In the genomic region with DNA sequence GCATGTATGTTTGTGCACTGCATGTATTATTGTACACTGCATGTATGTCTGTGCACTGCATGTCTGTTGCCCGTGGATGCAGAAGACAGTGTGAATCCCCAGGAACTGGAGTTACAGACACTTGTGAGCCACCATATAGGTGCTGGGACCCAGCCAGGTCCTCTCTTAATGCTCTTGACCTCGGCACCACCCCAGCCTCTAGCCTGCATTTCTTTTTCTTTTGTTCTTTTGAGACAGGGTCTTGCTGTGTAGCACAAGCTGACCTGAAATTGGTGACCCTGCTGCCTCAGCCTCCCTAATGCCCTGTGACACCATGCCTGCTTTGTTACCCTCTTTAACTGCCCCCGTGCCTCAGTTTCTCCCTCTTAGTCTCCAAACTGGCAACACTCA, we compare ENCODE assay signal across 8 mouse cellular contexts. TPM values are rescaled to one million over a fixed set of nuclear protein-coding genes. Genes with fewer than 3 reads are reported as not detected.
DNase-seq lines count a peak whose midpoint lies in the region; ATAC-seq and TF ChIP-seq lines count a peak whose summit lies in the region.

No protein-coding gene starts in this region.

- H3K27ac ChIP-seq in heart, embryonic 12.5 days (ENCODE audit: poor library complexity, severe bottlenecking): peak overlapping the region; percentile 69
- H3K27ac ChIP-seq in forebrain, embryonic 15.5 days (replicated peaks): peak overlapping the region; percentile 19; the same call in 1 of the 2 replicates
- peak overlapping the region; percentile 93 for H3K27ac ChIP-seq in lung, postnatal 0 days (ENCODE audit: low read length)

- WGBS in heart, embryonic 12.5 days: 15% methylated on average over 3 of the region's 3 CpGs
- 23% methylated on average over 3 of the region's 3 CpGs for WGBS in forebrain, embryonic 15.5 days
- 6% methylated on average over 3 of the region's 3 CpGs for WGBS in lung, postnatal 0 days

- H3K36me3 ChIP-seq in heart, embryonic 12.5 days: 0 out of 2 replicates have a peak, but pooled peaks cover 3% of the 10 kb centered on the region
- peaks cover 20% of the 10 kb centered on the region for H3K36me3 ChIP-seq in E14TG2a.4 (ENCODE audit: insufficient read depth, low read length)
- H3K36me3 ChIP-seq in forebrain, embryonic 15.5 days: no peaks in the 10 kb centered on the region
- no peaks in the 10 kb centered on the region for H3K36me3 ChIP-seq in lung, postnatal 0 days (ENCODE audit: insufficient read depth, low read length)

- no peaks in the 10 kb centered on the region for H3K27me3 ChIP-seq in heart, embryonic 12.5 days (replicated peaks)
- H3K27me3 ChIP-seq in E14TG2a.4 (ENCODE audit: insufficient read depth, low read length): no peaks in the 10 kb centered on the region
- peaks cover 31% of the 10 kb centered on the region for H3K27me3 ChIP-seq in forebrain, embryonic 15.5 days
- H3K27me3 ChIP-seq in lung, postnatal 0 days (replicated peaks; ENCODE audit: insufficient read depth, low read length): no peaks in the 10 kb centered on the region

- peak overlapping the region; percentile 88 for H3K4me2 ChIP-seq in heart, embryonic 12.5 days
- peak overlapping the region; percentile 85 for H3K4me2 ChIP-seq in forebrain, embryonic 15.5 days (replicated peaks)
- peak overlapping the region; percentile 86 for H3K4me2 ChIP-seq in lung, postnatal 0 days (replicated peaks; ENCODE audit: low read depth, low read length)

- H3K4me3 ChIP-seq in heart, embryonic 12.5 days: peak overlapping the region; percentile 58
- peak overlapping the region; percentile 85 for H3K4me3 ChIP-seq in E14TG2a.4 (replicated peaks; ENCODE audit: low read length)
- H3K4me3 ChIP-seq in forebrain, embryonic 15.5 days: peak overlapping the region; percentile 44
- peak overlapping the region; percentile 67 for H3K4me3 ChIP-seq in lung, postnatal 0 days (ENCODE audit: low read depth, low read length)

- no peak for DNase-seq in heart, adult 18-20 months
- DNase-seq in lung, postnatal 0 days (ENCODE audit: low spot score): no peak
- DNase-seq in gastrocnemius, postnatal 25 days: no peak

- H3K4me1 ChIP-seq in heart, embryonic 12.5 days (replicated peaks): peaks cover 35% of the 10 kb centered on the region
- H3K4me1 ChIP-seq in E14TG2a.4 (replicated peaks; ENCODE audit: low read depth, low read length): peaks cover 85% of the 10 kb centered on the region
- peaks cover 11% of the 10 kb centered on the region for H3K4me1 ChIP-seq in forebrain, embryonic 15.5 days
- H3K4me1 ChIP-seq in lung, postnatal 0 days (ENCODE audit: insufficient read depth, low read depth, low read length): peaks cover 3% of the 10 kb centered on the region; the same call in 1 of the 2 replicates

- no peak for TF ChIP-seq CTCF in E14TG2a.4 (conservative IDR thresholded peaks at IDR 0.05; ENCODE audit: low read length)
- TF ChIP-seq CTCF in lung, postnatal 0 days (IDR thresholded peaks at IDR 0.05): no peak

- ATAC-seq in heart, embryonic 12.5 days (ENCODE audit: insufficient number of reproducible peaks, low FRiP score): peak; percentile 20; the same call in 1 of the 2 replicates
- no peak for ATAC-seq in forebrain, embryonic 15.5 days (replicated peaks)
- no peak for ATAC-seq in lung, postnatal 0 days
- ATAC-seq in activated CD4-positive, CD25-positive, alpha-beta regulatory T cell, adult 4 months: no peak
- ATAC-seq in monocyte, adult 5-6 weeks (replicated peaks; ENCODE audit: insufficient number of reproducible peaks, low FRiP score, low TSS enrichment, poor library complexity, severe bottlenecking): no peak

- no peak for TF ChIP-seq EP300 in lung, postnatal 0 days (IDR thresholded peaks at IDR 0.05)

- H3K9ac ChIP-seq in heart, embryonic 12.5 days: peak overlapping the region; percentile 87
- peak overlapping the region; percentile 44 for H3K9ac ChIP-seq in forebrain, embryonic 15.5 days (replicated peaks)
- H3K9ac ChIP-seq in lung, postnatal 0 days (replicated peaks; ENCODE audit: low read depth): peak overlapping the region; percentile 71

- H3K9me3 ChIP-seq in heart, embryonic 12.5 days (replicated peaks): no peaks in the 10 kb centered on the region
- no peaks in the 10 kb centered on the region for H3K9me3 ChIP-seq in E14TG2a.4 (ENCODE audit: low read length)
- no peaks in the 10 kb centered on the region for H3K9me3 ChIP-seq in forebrain, embryonic 15.5 days
- H3K9me3 ChIP-seq in lung, postnatal 0 days (ENCODE audit: low read length): no peaks in the 10 kb centered on the region

RNA-seq across cellular contexts. Expression of a gene that starts 0.5 kb away (rescaled TPM):
- polyA plus RNA-seq in heart, embryonic 12.5 days (2016; fragmentation: Nextera tagmentation; extraction: Ambion mirVana): 26.2 and 29.2 TPM in 2 replicates
- 10 to 100 TPM; 41.1 to 43.2 TPM for total RNA-seq in heart, adult 18-20 months (2021)
- polyA plus RNA-seq in forebrain, embryonic 15.5 days (2015; fragmentation: Nextera tagmentation; extraction: Ambion mirVana): 8.7 and 8.8 TPM in 2 replicates
- polyA plus RNA-seq in lung, postnatal 0 days (2015; fragmentation: Nextera tagmentation; extraction: Ambion mirVana): 145 and 146 TPM in 2 replicates
- polyA plus RNA-seq in activated CD4-positive, CD25-positive, alpha-beta regulatory T cell, adult 4 months (2017; shearing (Covaris generic)): 100 to 1,000 TPM; 167 to 170 TPM
- total RNA-seq in monocyte, adult 5-6 weeks (2017): 1,127 to 1,315 TPM (median 1,167 TPM) in 3 replicates
- 10 to 100 TPM; 21.7 to 26.2 TPM for total RNA-seq in gastrocnemius, postnatal 25 days (2021)

RNA-seq across cellular contexts. Expression of a gene that starts 25.6 kb away (rescaled TPM):
- polyA plus RNA-seq in heart, embryonic 12.5 days (2016; fragmentation: Nextera tagmentation; extraction: Ambion mirVana): 117 and 128 TPM in 2 replicates
- total RNA-seq in heart, adult 18-20 months (2021): 10 to 100 TPM; 15.2 to 15.9 TPM
- 121 and 124 TPM in 2 replicates for polyA plus RNA-seq in forebrain, embryonic 15.5 days (2015; fragmentation: Nextera tagmentation; extraction: Ambion mirVana)
- 51.0 and 53.9 TPM in 2 replicates for polyA plus RNA-seq in lung, postnatal 0 days (2015; fragmentation: Nextera tagmentation; extraction: Ambion mirVana)
- polyA plus RNA-seq in activated CD4-positive, CD25-positive, alpha-beta regulatory T cell, adult 4 months (2017; shearing (Covaris generic)): 100 to 1,000 TPM; 164 to 195 TPM
- 51.8 to 77.1 TPM (median 60.3 TPM) in 3 replicates for total RNA-seq in monocyte, adult 5-6 weeks (2017)
- total RNA-seq in gastrocnemius, postnatal 25 days (2021): 10 to 100 TPM; 11.2 to 13.2 TPM

RNA-seq across cellular contexts. Expression of a gene that starts 41.6 kb away (rescaled TPM):
- 24.4 and 28.7 TPM in 2 replicates for polyA plus RNA-seq in heart, embryonic 12.5 days (2016; fragmentation: Nextera tagmentation; extraction: Ambion mirVana)
- total RNA-seq in heart, adult 18-20 months (2021): 10 to 100 TPM; 51.1 to 52.7 TPM
- 29.8 and 33.1 TPM in 2 replicates for polyA plus RNA-seq in forebrain, embryonic 15.5 days (2015; fragmentation: Nextera tagmentation; extraction: Ambion mirVana)
- polyA plus RNA-seq in lung, postnatal 0 days (2015; fragmentation: Nextera tagmentation; extraction: Ambion mirVana): 32.2 and 34.4 TPM in 2 replicates
- 10 to 100 TPM; 13.7 to 26.9 TPM for polyA plus RNA-seq in activated CD4-positive, CD25-positive, alpha-beta regulatory T cell, adult 4 months (2017; shearing (Covaris generic))
- 159 to 217 TPM (median 178 TPM) in 3 replicates for total RNA-seq in monocyte, adult 5-6 weeks (2017)
- 10 to 100 TPM; 34.4 to 47.5 TPM for total RNA-seq in gastrocnemius, postnatal 25 days (2021)

Comparison
In these comparisons a context has a peak if more than half of its experiments do, and no peak if none do; other contexts are left out.
1. H3K27ac ChIP-seq: peak in every context shown above with its lines; median percentile 93 in lung, postnatal 0 days; 69 in heart, embryonic 12.5 days; 19 in forebrain, embryonic 15.5 days.